Mouse (Mus musculus): ENCODE measurements around the gene Sipa1l2.
"Not testable (repeated sequence)": the region's sequence is repeated elsewhere in the genome, so short reads cannot be mapped to it uniquely, and the experiment has no call there.

The Sipa1l2 gene

GRCm38 (mm10) chr8:125406453-125406852 is 163.2 kb downstream of the Sipa1l2 start:
- no peak for DNase-seq (ENCODE audit: low spot score in 2 of 2)

- DNase-seq (ENCODE audit: low spot score in 2 of 2), result no peak
These were observed 168.3 kb downstream of the Sipa1l2 start for GRCm38 (mm10) chr8:125401350-125401749.

GRCm38 (mm10) chr8:125397981-125398380 is 171.6 kb downstream of the Sipa1l2 start:
- no peak for DNase-seq (ENCODE audit: low spot score in 2 of 2)

- not testable (repeated sequence) for DNase-seq (ENCODE audit: low spot score in 2 of 2)
These were observed 173.9 kb downstream of the Sipa1l2 start for GRCm38 (mm10) chr8:125395682-125396081.

- no peak for DNase-seq (ENCODE audit: low spot score in 2 of 2)
These were observed 174.6 kb downstream of the Sipa1l2 start for GRCm38 (mm10) chr8:125395032-125395431.

- DNase-seq (ENCODE audit: low spot score in 2 of 2), result no peak
These were observed 177.9 kb downstream of the Sipa1l2 start for GRCm38 (mm10) chr8:125391685-125392084.

- no peak for DNase-seq (ENCODE audit: low spot score in 2 of 2)
These were observed 178.3 kb downstream of the Sipa1l2 start for GRCm38 (mm10) chr8:125391271-125391670.

GRCm38 (mm10) chr8:125390506-125390895 is 179.1 kb downstream of the Sipa1l2 start:
- no peak for DNase-seq (ENCODE audit: low spot score in 2 of 2)

GRCm38 (mm10) chr8:125389756-125390505 is 179.7 kb downstream of the Sipa1l2 start:
- peak; percentile 66 to 75 for DNase-seq (ENCODE audit: low spot score in 2 of 2)

- DNase-seq (ENCODE audit: low spot score in 2 of 2), result peak; percentile 69 to 78
These were observed 180.3 kb downstream of the Sipa1l2 start for GRCm38 (mm10) chr8:125389280-125389679.

GRCm38 (mm10) chr8:125388404-125389180 is 181.0 kb downstream of the Sipa1l2 start:
- no peak for DNase-seq (ENCODE audit: low spot score in 2 of 2)

- peak; percentile 80 to 84 for DNase-seq (ENCODE audit: low spot score in 2 of 2)
These were observed 184.0 kb downstream of the Sipa1l2 start for GRCm38 (mm10) chr8:125385519-125386150.

GRCm38 (mm10) chr8:125384551-125385183 is 184.9 kb downstream of the Sipa1l2 start:
- DNase-seq (ENCODE audit: low spot score in 2 of 2), result no peak

GRCm38 (mm10) chr8:125381674-125382073 is 187.9 kb downstream of the Sipa1l2 start:
- DNase-seq (ENCODE audit: low spot score in 2 of 2), result no peak

GRCm38 (mm10) chr8:125379939-125380338 is 189.7 kb downstream of the Sipa1l2 start:
- no peak for DNase-seq (ENCODE audit: low spot score in 2 of 2)

GRCm38 (mm10) chr8:125379156-125379555 is 190.5 kb downstream of the Sipa1l2 start:
- no peak for DNase-seq (ENCODE audit: low spot score in 2 of 2)

GRCm38 (mm10) chr8:125377704-125378103 is 191.9 kb downstream of the Sipa1l2 start:
- no peak for DNase-seq (ENCODE audit: low spot score in 2 of 2)

GRCm38 (mm10) chr8:125376448-125376845 is 193.2 kb downstream of the Sipa1l2 start:
- DNase-seq (ENCODE audit: low spot score in 2 of 2), result no peak

GRCm38 (mm10) chr8:125375659-125376447 is 193.8 kb downstream of the Sipa1l2 start:
- no peak for DNase-seq (ENCODE audit: low spot score in 2 of 2)

- no peak for DNase-seq (ENCODE audit: low spot score in 2 of 2)
These were observed 197.0 kb downstream of the Sipa1l2 start for GRCm38 (mm10) chr8:125372596-125372995.
